Mouse (Mus musculus): ENCODE measurements around the gene Pde4dip. TPM values are rescaled to one million over a fixed set of nuclear protein-coding genes. Genes with fewer than 3 reads are reported as not detected.

The Pde4dip gene
- polyA plus RNA-seq, 1 experiment from 2014 or later: 20.1 TPM

DNA sequence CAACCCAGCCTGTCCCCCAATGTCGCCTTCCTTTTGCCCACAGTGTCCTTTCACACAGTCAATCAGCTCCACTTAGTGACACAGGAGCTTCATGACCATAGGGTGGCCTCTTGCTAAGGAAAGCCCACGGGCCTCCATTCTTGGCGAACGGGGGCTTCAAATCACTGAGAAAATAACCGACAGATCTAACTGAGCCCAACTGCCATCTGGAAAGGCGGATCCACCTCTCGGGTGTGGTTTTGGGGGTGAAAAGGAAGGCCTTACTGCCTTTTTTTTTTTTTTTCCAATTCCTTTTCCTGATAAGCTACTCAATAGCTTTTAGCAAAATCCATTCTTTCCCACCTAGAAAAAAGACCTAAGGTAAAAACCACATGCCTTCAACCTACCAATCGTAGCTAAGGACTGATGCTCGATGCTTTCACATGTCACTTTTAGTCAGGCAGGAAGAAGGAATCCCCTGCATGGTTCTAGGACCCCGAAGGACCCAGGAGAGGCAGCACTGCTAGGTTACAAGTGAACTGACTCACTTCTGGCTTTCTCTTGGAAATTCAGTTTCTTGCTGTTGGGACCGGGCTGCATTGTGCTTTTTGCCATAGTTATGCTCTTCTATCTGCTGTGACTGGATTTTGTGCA, 185.9 kb downstream of the Pde4dip start:
- no peak overlapping the region for H3K4me3 ChIP-seq (ENCODE audit: low read depth, low read length)
- ATAC-seq (ENCODE audit: insufficient read depth) (no peak), DNase-seq (no peak)
- H3K4me2 ChIP-seq: no peak overlapping the region
- H3K27me3 ChIP-seq (ENCODE audit: insufficient read depth, low read length): no peaks in the 10 kb centered on the region
- H3K9me3 ChIP-seq (ENCODE audit: low read depth, low read length): no peaks in the 10 kb centered on the region
- no peak for TF ChIP-seq CTCF (IDR thresholded peaks at IDR 0.05; ENCODE audit: low read depth)
- H3K9ac ChIP-seq: no peak overlapping the region
- WGBS: 87% methylated on average over 11 of the region's 11 CpGs
- no peaks in the 10 kb centered on the region for H3K4me1 ChIP-seq (ENCODE audit: insufficient read depth)
- no peak overlapping the region for H3K27ac ChIP-seq (ENCODE audit: low read depth)
- no peaks in the 10 kb centered on the region for H3K36me3 ChIP-seq (ENCODE audit: insufficient read depth)

DNA sequence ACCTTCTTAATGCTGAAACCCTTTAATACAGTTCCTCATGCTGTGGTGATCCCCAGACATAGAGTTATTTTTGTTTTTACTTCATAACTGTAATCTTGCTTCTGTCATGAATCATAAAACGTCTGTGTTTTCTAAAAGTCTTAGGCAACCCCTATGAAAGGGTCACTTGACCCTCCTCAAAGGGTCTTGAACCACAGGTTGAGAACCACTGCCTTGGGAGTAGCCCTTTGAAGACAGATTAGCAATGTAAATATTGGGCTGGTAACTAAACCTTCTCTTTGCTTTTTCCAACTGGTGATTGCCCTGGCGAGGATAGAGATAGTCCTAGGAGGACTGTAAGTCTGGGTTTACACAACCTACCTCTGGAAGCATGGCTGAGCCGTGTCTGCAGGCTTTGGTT, 187.3 kb downstream of the Pde4dip start:
- Histone ChIP-seq H3K9ac (no peak overlapping the region), H3K9me3 (ENCODE audit: low read depth, low read length) (no peaks in the 10 kb centered on the region), H3K36me3 (ENCODE audit: insufficient read depth) (no peaks in the 10 kb centered on the region), H3K27me3 (ENCODE audit: insufficient read depth, low read length) (no peaks in the 10 kb centered on the region), H3K4me3 (ENCODE audit: low read depth, low read length) (no peak overlapping the region), H3K27ac (ENCODE audit: low read depth) (no peak overlapping the region), H3K4me2 (no peak overlapping the region), H3K4me1 (ENCODE audit: insufficient read depth) (no peaks in the 10 kb centered on the region)
- WGBS: 34% methylated on average over 3 of the region's 3 CpGs
- TF ChIP-seq CTCF (IDR thresholded peaks at IDR 0.05; ENCODE audit: low read depth): no peak
- DNase-seq (no peak), ATAC-seq (ENCODE audit: insufficient read depth) (no peak)

DNA sequence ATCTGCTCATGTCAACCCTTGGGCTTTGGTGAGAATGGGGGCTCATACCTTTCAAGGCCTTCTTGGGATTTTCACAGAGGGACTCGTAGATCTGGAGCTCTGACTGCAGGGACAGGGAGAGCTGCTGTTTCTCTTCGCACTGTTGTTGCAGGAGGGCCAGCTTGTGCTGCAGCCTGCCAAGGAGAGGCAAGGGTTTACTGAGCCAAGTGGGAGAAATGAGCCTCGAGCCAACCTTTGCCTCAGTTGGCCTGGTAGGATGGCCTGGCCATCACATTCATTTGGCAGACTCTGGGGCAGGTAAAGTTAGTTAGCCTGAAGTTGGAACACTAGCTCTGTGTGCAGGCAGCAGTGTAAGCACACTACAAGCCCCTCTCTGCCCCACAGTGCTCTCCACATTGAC, 189.4 kb downstream of the Pde4dip start:
- TF ChIP-seq CTCF (IDR thresholded peaks at IDR 0.05; ENCODE audit: low read depth): no peak
- H3K9ac ChIP-seq: no peak overlapping the region
- WGBS: 72% methylated on average over 3 of the region's 3 CpGs

DNA sequence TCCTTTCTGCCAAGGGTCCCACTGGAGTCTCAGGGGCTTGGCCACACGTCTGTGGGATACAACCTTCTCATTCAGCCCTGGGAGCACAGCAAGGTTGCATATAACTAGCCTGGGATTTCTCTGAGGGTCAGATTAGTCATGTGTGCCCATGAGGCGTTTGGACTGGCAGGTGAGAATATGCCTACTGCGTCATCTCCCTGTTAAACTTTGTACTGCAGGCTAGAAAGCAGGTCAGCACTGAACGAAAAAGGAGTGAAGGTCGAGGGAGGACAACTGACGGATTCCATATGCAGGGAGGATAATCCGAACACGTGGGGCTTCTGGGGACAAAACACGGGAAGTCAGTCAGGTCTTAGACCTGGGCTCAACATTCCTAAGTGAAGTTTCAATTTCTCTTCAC, 191.2 kb downstream of the Pde4dip start:
- DNase-seq (no peak), ATAC-seq (ENCODE audit: insufficient read depth) (no peak)
- no peaks in the 10 kb centered on the region for H3K27me3 ChIP-seq (ENCODE audit: insufficient read depth, low read length)
- TF ChIP-seq CTCF (IDR thresholded peaks at IDR 0.05; ENCODE audit: low read depth): no peak
- no peak overlapping the region for H3K4me2 ChIP-seq
- H3K9me3 ChIP-seq (ENCODE audit: low read depth, low read length): no peaks in the 10 kb centered on the region
- no peaks in the 10 kb centered on the region for H3K36me3 ChIP-seq (ENCODE audit: insufficient read depth)
- no peak overlapping the region for H3K9ac ChIP-seq
- no peak overlapping the region for H3K4me3 ChIP-seq (ENCODE audit: low read depth, low read length)
- H3K27ac ChIP-seq (ENCODE audit: low read depth): no peak overlapping the region
- 59% methylated on average over 9 of the region's 9 CpGs for WGBS
- no peaks in the 10 kb centered on the region for H3K4me1 ChIP-seq (ENCODE audit: insufficient read depth)

More for the DNA sequence above, 189.4 kb downstream of the Pde4dip start:
- Histone ChIP-seq H3K27me3 (ENCODE audit: insufficient read depth, low read length) (no peaks in the 10 kb centered on the region), H3K4me2 (no peak overlapping the region), H3K4me3 (ENCODE audit: low read depth, low read length) (no peak overlapping the region), H3K9me3 (ENCODE audit: low read depth, low read length) (no peaks in the 10 kb centered on the region), H3K36me3 (ENCODE audit: insufficient read depth) (no peaks in the 10 kb centered on the region), H3K4me1 (ENCODE audit: insufficient read depth) (no peaks in the 10 kb centered on the region), H3K27ac (ENCODE audit: low read depth) (no peak overlapping the region)
- DNase-seq (no peak), ATAC-seq (ENCODE audit: insufficient read depth) (no peak)

DNA sequence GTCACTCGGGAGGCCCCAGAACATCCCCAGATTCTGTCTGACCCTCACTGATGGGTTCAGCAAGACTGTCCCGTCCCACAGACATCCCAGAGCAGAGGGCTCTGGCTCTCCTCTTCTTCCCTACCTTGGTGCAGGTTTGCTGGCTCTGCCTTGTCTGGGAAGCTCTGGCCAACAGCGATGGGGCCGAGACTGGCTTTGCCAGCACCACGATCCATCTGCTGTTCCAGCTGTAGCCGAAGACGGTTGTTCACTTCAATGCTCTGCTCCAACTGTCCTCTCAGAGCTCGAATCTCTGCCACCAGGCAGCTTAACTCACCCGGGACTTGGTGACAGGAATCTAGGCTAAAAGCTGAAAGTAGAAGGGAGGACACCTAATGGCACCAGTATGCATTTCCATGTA, 191.6 kb downstream of the Pde4dip start:
- 82% methylated on average over 9 of the region's 9 CpGs for WGBS
- no peak overlapping the region for H3K9ac ChIP-seq
- no peak overlapping the region for H3K4me2 ChIP-seq
- H3K27me3 ChIP-seq (ENCODE audit: insufficient read depth, low read length): no peaks in the 10 kb centered on the region
- DNase-seq: no peak
- TF ChIP-seq CTCF (IDR thresholded peaks at IDR 0.05; ENCODE audit: low read depth): no peak
- ATAC-seq (ENCODE audit: insufficient read depth): no peak
- no peaks in the 10 kb centered on the region for H3K4me1 ChIP-seq (ENCODE audit: insufficient read depth)
- no peaks in the 10 kb centered on the region for H3K36me3 ChIP-seq (ENCODE audit: insufficient read depth)
- no peaks in the 10 kb centered on the region for H3K9me3 ChIP-seq (ENCODE audit: low read depth, low read length)
- H3K27ac ChIP-seq (ENCODE audit: low read depth): no peak overlapping the region
- H3K4me3 ChIP-seq (ENCODE audit: low read depth, low read length): no peak overlapping the region

DNA sequence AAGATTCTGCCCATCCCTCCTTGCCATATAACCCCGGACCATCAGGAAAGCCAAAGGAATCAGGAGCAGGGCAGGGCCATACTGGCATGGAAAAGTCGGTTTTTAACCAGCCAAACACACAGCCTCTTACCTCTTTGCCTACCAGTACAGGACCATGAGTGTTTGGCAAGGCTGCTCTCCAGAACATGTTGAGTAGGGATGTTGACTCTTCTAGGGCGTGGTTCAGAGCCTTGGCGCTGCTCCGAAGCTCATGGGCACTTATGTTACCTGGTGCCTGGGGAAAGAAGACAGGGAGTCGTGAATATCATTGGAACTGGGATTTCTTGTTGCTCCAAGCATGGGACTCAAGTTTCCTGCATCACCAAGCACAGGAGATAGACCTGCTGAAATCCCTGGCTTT, 194.7 kb downstream of the Pde4dip start:
- peak; percentile 46 for DNase-seq
- Histone ChIP-seq H3K4me1 (ENCODE audit: insufficient read depth) (no peaks in the 10 kb centered on the region), H3K27me3 (ENCODE audit: insufficient read depth, low read length) (no peaks in the 10 kb centered on the region), H3K9ac (no peak overlapping the region), H3K36me3 (ENCODE audit: insufficient read depth) (no peaks in the 10 kb centered on the region), H3K4me3 (ENCODE audit: low read depth, low read length) (no peak overlapping the region), H3K4me2 (no peak overlapping the region), H3K27ac (ENCODE audit: low read depth) (no peak overlapping the region), H3K9me3 (ENCODE audit: low read depth, low read length) (no peaks in the 10 kb centered on the region)
- no peak for ATAC-seq (ENCODE audit: insufficient read depth)
- WGBS: 68% methylated on average over 6 of the region's 6 CpGs
- no peak for TF ChIP-seq CTCF (IDR thresholded peaks at IDR 0.05; ENCODE audit: low read depth)

DNA sequence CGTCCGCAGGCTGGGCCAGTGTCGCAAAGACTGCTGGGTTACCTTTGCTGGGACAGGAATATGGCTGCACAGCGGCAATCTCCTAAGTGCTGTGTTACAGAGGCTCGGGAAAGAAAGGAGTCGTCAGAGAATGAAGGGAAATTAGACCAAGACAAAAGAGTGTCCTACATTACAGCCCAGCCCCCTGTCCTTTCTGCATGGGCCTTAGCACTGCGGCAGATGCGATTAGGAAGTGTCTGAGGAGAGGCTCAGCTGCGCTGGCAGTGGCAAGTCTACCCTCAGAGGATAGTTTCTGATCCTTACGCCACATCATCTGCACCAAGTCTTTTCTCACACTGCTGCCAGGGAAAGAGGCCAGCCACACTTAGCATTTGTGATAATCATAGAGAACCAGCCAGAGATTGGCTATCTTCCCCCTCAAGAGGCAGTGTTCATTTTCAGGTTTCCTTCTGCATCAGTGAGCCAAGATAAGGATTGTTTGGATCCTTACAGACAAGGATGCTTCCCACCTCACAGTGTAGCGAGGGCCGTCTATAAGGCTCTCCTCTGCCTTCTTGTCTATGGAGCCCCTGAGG, 197.0 kb downstream of the Pde4dip start:
- Histone ChIP-seq H3K9ac (peak overlapping the region; percentile 6; the same call in 1 of the 2 replicates), H3K27me3 (ENCODE audit: insufficient read depth, low read length) (no peaks in the 10 kb centered on the region), H3K9me3 (ENCODE audit: low read depth, low read length) (no peaks in the 10 kb centered on the region), H3K4me2 (no peak overlapping the region), H3K36me3 (ENCODE audit: insufficient read depth) (no peaks in the 10 kb centered on the region), H3K4me1 (ENCODE audit: insufficient read depth) (no peaks in the 10 kb centered on the region), H3K27ac (ENCODE audit: low read depth) (no peak overlapping the region), H3K4me3 (ENCODE audit: low read depth, low read length) (no peak overlapping the region)
- no peak for TF ChIP-seq CTCF (IDR thresholded peaks at IDR 0.05; ENCODE audit: low read depth)
- DNase-seq (no peak), ATAC-seq (ENCODE audit: insufficient read depth) (no peak)
- WGBS: 53% methylated on average over 12 of the region's 12 CpGs

All from lung, embryonic 14.5 days (tissue).